Mouse (Mus musculus) ovary, adult 18-20 months (tissue): ENCODE results near the gene Psmc5.

Experiments used
- DNase-seq: peaks from one replicate; pipeline ENCODE4 v3.0.0; 2022; ENCODE audit warnings: low spot score, mixed read lengths

Psmc5 gene

GRCm38 (mm10) chr11:106269060-106269431 lies 13.1 kb downstream of the Psmc5 start:
- DNase-seq: no peak

DNA sequence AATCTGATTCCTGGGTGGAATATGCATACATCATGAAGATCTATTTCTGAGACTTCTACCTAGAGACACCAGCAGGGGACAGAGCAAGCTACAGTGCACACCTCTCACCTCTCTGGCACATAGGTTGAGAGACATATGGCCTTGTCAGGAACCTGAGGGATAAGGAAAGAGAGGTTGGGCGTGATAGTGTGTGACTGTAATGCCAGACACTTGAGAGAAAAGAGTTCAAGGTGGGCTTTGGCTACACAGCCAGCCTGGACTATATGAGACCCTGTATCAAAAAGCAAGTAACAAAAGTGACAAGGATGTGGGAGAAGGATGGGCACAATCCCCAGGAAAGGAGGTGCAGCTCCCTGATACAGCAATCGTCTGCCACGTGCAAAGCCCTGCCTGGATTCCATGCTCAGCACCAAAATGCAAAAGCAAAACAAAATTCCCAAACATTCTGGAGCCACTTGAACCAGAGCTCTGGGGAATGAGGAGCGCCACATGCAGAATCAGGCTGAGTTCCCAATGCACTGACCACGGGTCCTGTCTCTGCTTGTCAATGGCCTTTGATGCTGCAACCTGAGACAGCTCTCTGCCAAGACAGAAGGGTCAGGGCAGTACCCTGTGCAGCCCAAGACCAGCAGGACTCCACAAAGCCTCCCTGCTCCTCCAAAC lies 15.3 kb downstream of the Psmc5 start:
- DNase-seq: no peak

DNA sequence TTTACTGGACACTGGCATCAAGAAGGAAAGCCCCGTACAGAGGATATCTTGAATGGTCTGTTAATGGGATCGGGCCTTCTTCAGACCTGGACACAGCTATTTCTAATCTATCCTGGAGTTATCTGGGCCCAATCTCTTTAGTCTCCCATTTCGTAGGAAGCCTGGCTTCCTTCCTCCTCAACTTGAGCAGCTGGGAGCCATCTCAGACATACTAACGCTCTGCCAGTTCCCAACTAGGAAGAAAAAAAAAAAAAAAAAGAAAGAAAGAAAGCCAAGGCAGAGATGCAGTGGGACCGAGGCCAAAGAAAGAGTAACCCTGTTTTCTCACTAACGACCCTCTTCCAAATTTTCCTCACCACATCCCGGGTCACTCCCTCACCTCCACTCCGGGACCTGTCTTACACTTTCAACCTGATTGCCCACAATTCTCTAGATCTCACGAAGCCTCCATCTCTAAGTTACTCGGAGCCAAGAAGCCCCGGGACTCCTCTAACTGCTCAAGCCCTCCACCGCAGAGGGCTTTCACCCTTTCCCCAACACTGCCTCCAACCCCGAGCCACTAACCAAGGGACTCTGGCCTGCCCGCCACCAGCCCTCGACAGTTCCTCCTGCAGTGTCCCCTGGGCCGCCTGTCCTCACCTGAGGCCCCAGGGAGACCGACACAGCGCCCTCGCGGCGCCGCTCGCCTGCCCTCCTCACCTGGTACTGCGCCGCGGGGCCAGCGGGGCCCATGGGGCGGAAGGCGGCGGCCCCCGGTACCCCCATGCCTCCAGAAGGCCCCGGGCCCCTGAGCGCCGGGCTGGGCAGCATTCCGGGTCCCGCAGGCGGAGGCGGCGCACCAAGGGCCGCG lies 16.1 kb downstream of the Psmc5 start:
- DNase-seq: no peak

GRCm38 (mm10) chr11:106272644-106273310 lies 16.8 kb downstream of the Psmc5 start, which contains the start of gene Smarcd2:
Gene Smarcd2, minus strand, starts transcription at chr11:106272972.
- DNase-seq: peak; percentile 100

DNA sequence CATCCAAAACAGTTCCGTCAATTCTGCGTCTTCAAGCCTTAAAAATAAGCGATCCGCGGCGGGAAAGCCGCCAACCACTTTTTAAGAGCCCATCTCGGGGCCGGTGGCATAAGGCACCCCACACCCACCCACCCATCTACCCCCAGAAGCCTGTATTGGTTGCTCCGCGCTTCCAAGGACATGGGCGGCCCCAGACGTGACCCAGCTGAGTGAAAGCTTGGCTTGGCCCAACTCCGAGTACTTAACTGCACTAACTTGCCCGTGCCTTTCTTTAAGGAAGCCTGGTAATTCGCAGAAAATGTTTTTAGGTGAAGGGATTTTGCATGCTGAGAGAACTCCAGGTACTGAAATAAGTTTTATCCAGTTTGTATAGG lies 17.3 kb downstream of the Psmc5 start:
- DNase-seq: no peak

DNA sequence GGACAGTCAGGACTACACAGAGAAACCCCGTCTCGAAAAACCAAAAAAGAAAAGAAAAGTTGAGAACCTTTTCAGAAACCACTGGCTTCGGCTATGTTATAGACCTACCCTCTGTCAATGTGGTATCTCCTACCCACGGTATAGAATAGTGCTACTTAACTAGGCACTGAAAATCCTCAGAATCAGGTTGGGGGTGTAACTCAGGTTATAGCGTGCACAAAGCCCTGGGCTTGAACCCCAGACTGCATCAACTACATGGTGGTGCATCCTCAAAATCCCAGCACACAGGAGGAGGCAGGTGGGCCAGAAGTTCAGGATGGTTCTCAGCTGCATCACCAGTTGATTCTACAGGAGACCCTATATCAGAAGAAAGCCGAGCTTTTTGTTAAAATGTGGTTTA lies 17.9 kb downstream of the Psmc5 start:
- DNase-seq: no peak

DNA sequence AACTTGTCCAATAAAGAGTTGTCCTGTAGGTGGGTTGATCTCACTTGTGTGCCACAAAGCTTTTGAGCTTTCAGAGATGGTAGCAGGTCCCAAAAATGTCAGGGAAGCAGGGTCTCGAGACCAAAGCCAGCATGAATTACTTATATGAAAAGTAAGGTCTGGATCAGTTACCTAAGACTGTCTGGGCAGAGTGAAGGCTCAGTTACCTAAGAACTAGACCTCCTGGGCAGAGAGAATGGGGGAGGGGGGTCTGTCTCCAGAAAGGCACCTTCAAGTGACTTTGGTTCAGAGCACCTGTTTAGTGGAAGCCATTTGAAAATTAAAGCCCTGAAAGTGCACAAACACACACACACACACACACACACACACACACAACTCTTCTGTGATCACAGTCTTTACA lies 18.4 kb downstream of the Psmc5 start:
- no peak for DNase-seq

GRCm38 (mm10) chr11:106274971-106275411 lies 19.0 kb downstream of the Psmc5 start:
- peak; percentile 50 for DNase-seq

DNA sequence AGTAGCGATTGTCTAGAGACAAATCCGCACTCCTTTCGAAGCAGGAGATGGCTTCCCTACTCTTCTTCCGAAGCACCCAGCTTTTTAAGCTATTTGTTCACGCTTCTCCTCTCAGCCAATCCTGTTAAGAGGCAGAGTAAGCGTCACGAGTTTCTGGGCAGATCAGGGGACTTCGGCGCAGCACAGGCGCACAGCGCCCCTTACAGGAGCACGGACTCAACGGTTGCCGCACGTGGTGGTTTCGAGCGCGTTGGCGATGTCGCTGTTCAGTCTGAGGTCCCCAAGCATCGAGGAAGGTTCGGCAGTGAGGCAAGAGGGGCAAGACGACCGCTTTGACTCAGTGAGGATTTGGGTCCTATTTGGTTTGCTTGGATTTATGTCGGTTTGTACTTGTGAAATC lies 20.5 kb downstream of the Psmc5 start, which contains the start of gene Tcam1:
TSS of gene Tcam1 (plus strand) at position 219 of the 400 bp plus-strand sequence.
- peak; percentile 79 for DNase-seq

DNA sequence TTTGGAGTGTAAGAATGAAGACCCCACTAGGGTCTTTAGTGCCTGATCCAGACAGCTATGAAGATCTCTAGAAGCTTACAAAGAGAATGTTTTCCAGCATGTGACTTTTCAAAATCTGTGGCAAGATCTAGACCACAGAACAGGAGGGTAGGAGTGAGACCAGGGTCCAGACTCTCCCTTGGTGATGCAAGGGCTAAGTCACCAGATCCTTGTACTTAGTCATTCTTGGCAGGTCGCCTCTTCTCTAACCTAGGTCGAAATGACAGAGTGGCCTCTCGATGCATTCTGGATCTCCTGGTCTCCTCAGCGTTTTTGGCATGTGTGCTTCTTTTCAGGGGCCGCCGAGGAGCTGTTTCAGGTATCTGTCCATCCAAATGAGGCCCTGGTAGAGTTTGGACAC lies 26.5 kb downstream of the Psmc5 start:
- DNase-seq: no peak

- no peak for DNase-seq
These were observed 27.4 kb downstream of the Psmc5 start for GRCm38 (mm10) chr11:106283371-106283770.

GRCm38 (mm10) chr11:106284126-106284525 lies 28.2 kb downstream of the Psmc5 start:
- DNase-seq: no peak

DNA sequence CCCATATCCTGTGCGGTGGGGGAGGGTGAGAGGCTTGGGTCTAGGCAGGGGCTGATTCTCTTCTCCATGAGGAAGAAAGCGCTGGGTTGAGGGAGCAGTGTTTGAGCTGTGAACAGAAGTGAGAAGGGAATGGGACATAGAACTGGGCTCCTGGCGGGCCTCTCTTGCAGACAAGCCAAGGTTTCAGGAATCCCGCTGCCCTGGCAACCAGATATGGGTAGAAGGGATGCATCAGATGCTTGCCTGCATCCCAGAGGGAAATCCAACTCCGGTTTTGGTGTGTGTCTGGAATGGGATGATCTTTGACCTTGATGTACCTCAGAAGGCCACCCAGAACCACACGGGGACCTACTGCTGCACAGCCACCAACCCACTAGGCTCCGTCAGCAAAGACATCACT lies 30.3 kb downstream of the Psmc5 start:
- DNase-seq: no peak

- no peak for DNase-seq
These were observed 31.0 kb downstream of the Psmc5 start for GRCm38 (mm10) chr11:106286987-106287386.

DNA sequence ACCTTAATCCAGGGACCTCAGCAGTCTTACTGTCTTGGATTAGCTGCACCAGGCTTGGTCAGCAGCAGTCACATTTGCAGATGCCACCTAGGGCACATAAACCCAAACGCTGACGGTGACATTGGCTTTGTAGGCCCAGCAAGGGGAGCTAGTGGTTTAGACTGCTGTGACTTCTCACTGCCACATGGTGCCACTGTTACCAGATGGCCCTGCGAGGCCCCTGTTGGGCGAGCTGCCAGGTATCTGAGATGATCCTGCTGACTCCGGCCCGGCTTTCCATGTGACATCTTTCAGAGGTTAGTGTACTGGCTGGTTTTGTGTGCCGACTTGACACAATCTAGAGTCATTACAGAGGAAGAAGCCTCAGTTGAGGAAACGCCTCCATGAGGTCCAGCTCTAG lies 33.4 kb downstream of the Psmc5 start:
- no peak for DNase-seq

- DNase-seq: no peak
These were observed 34.4 kb downstream of the Psmc5 start for GRCm38 (mm10) chr11:106290376-106290775.

DNA sequence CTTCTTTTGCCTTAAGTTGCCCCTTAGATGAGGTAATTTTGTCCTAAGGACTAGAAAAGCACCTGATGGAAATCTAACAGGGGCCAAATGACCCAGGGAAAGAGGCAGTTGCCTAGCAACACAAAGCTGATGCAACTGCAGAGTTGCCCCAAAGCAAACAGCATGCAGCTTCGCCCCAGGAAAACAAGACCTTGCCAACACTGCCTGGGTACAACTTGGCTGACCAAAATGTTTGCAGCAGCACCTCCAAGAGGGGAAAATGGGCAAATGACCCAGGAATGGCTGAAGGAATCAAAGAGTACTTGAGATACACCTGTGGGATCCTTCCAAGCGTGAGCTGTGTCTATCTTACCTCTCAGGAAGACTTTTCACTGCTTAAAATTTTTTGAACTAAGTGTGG lies 35.9 kb downstream of the Psmc5 start:
- DNase-seq: no peak

DNA sequence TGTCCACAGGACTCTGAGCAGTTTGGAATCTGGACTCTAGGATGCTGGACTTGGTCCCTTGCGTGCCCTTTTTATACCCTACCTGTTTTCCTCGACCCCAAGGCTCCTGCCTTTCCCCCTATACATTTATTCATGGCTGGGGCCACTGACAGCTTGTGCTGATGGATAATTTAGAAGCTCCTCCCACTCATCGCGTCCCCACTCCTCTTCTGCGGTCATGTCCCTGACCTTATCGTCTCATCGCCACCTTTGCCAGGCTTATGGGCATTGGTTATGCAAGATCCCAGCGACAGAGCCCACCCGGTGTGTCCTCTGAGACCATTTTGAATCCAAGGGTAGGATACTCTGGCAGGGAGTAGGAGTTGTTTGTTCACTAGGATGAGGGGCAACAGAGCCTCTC lies 45.8 kb downstream of the Psmc5 start, which contains the start of gene Gh:
TSS of gene Gh (minus strand) at position 101 of the 400 bp plus-strand sequence.
- no peak for DNase-seq

DNA sequence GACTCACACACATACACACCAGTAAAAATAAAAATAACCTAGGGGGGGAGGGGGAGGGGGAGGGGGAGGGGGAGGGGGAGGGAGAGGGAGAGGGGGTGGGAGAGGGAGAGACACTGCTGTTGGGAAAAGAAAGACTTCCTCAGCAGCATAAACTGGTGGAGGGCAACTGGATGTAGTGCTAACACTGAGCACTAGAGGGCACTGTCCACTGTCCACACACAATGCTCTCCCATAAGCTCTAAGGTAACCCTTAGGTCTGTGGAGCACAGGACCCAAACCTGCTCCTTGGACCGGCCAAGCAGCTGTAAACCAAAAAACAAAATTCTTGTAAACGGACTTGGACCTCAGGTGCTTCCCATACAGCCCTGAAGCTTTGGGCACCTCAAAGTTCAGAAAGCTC lies 46.7 kb downstream of the Psmc5 start:
- DNase-seq: no peak

- DNase-seq: no peak
These were observed 49.6 kb downstream of the Psmc5 start for GRCm38 (mm10) chr11:106305348-106306064.

GRCm38 (mm10) chr11:106306065-106306385 lies 50.1 kb downstream of the Psmc5 start:
- no peak for DNase-seq

DNA sequence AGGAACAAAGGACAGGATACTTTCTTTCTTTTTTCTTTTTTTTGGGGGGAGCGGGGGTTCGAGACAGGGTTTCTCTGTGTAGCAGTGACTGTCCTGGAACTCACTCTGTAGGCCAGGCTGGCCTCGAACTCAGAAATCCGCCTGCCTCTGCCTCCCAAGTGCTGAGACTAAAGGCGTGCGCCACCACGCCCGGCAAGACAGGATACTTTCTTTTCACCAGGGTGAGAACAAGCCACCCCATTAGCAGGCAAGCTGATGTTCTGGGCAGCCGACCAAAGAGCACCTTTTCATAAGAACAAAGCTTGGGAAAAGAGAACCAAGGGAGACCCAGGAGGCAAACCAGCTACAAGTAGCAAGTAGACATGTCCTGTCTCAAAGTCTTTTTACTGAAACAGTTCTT lies 50.8 kb downstream of the Psmc5 start:
- DNase-seq: no peak
